Mouse (Mus musculus) cortical plate, adult 2 months (tissue): ENCODE results near the gene Smpd1.

Source experiments
- CTCF ChIP-seq: fragments of 200-500 bp; IDR thresholded peaks from 2 replicates; pipeline ENCODE4 v1.5.1; 2011; ENCODE audit warnings: mild to moderate bottlenecking, control low read depth, low read length; ENCODE audit not compliant: insufficient read depth; ENCODE audit errors: extremely low read depth
- POLR2A ChIP-seq: fragments of 200-500 bp; IDR thresholded peaks from 2 replicates; pipeline ENCODE4 v1.6.1; 2011; ENCODE audit warnings: mild to moderate bottlenecking, low read length, control low read depth; ENCODE audit not compliant: insufficient read depth; ENCODE audit errors: extremely low read depth

- TF ChIP-seq CTCF = no peak
- no peak for TF ChIP-seq POLR2A
These were observed 34.4 kb upstream of the Smpd1 start for GRCm38 (mm10) chr7:105519771-105520170.
